Mouse (Mus musculus): Measurements from ENCODE around the gene Agpat2. TPM values are rescaled to one million over a fixed set of nuclear protein-coding genes. Genes with fewer than 3 reads are reported as not detected.
A peak's percentile ranks its signal among the peaks of the same experiment; 100 is the strongest.

The Agpat2 gene
- polyA plus RNA-seq, 1 experiment from 2014 or later = 6.0 TPM

GRCm38 (mm10) chr2:26617928-26618327 lies 13.7 kb upstream of the Agpat2 start:
- Histone ChIP-seq H3K4me2 (no peak overlapping the region), H3K9me3 (no peaks in the 10 kb centered on the region), H3K36me3 (no peaks in the 10 kb centered on the region), H3K4me3 (no peak overlapping the region), H3K9ac (no peak overlapping the region), H3K27ac (replicated peaks) (no peak overlapping the region), H3K4me1 (replicated peaks) (no peaks in the 10 kb centered on the region), H3K27me3 (no peaks in the 10 kb centered on the region)
- no peak for ATAC-seq (ENCODE audit: low read depth)
- WGBS = 64% methylated on average over 7 of the region's 7 CpGs

- no peak overlapping the region for H3K4me3 ChIP-seq
- ATAC-seq (ENCODE audit: low read depth) = no peak
- H3K4me1 ChIP-seq (replicated peaks) = no peaks in the 10 kb centered on the region
- no peaks in the 10 kb centered on the region for H3K27me3 ChIP-seq
- H3K4me2 ChIP-seq = no peak overlapping the region
- no peak overlapping the region for H3K27ac ChIP-seq (replicated peaks)
- H3K36me3 ChIP-seq = no peaks in the 10 kb centered on the region
- no peaks in the 10 kb centered on the region for H3K9me3 ChIP-seq
- H3K9ac ChIP-seq = no peak overlapping the region
- whole genome bisulfite sequencing = 78% methylated on average over 6 of the region's 6 CpGs
Observed at GRCm38 (mm10) chr2:26617331-26617730, 13.1 kb upstream of the Agpat2 start.

GRCm38 (mm10) chr2:26615459-26616124 lies 11.4 kb upstream of the Agpat2 start:
- Histone ChIP-seq H3K4me1 (replicated peaks) (no peaks in the 10 kb centered on the region), H3K9ac (no peak overlapping the region), H3K27me3 (no peaks in the 10 kb centered on the region), H3K4me3 (no peak overlapping the region), H3K9me3 (no peaks in the 10 kb centered on the region), H3K4me2 (no peak overlapping the region), H3K36me3 (no peaks in the 10 kb centered on the region), H3K27ac (replicated peaks) (no peak overlapping the region)
- 83% methylated on average over 4 of the region's 4 CpGs for whole genome bisulfite sequencing
- no peak for ATAC-seq (ENCODE audit: low read depth)

GRCm38 (mm10) chr2:26614903-26615302 lies 10.7 kb upstream of the Agpat2 start:
- Histone ChIP-seq H3K27ac (replicated peaks) (no peak overlapping the region), H3K27me3 (no peaks in the 10 kb centered on the region), H3K4me2 (no peak overlapping the region), H3K4me3 (no peak overlapping the region), H3K9ac (no peak overlapping the region), H3K9me3 (no peaks in the 10 kb centered on the region), H3K36me3 (no peaks in the 10 kb centered on the region), H3K4me1 (replicated peaks) (no peaks in the 10 kb centered on the region)
- no peak for ATAC-seq (ENCODE audit: low read depth)
- WGBS = 71% methylated on average over 5 of the region's 5 CpGs

- H3K36me3 ChIP-seq = no peaks in the 10 kb centered on the region
- no peak overlapping the region for H3K4me2 ChIP-seq
- H3K27ac ChIP-seq (replicated peaks) = no peak overlapping the region
- no peaks in the 10 kb centered on the region for H3K9me3 ChIP-seq
- ATAC-seq (ENCODE audit: low read depth) = no peak
- peaks cover 8% of the 10 kb centered on the region for H3K4me1 ChIP-seq (replicated peaks)
- no peak overlapping the region for H3K4me3 ChIP-seq
- no peak overlapping the region for H3K9ac ChIP-seq
- H3K27me3 ChIP-seq = 0 out of 2 replicates have a peak, but pooled peaks cover 3% of the 10 kb centered on the region
Observed at GRCm38 (mm10) chr2:26611896-26612295, 7.7 kb upstream of the Agpat2 start.

- Histone ChIP-seq H3K27me3 (peaks cover 12% of the 10 kb centered on the region), H3K4me2 (no peak overlapping the region), H3K9me3 (no peaks in the 10 kb centered on the region), H3K36me3 (no peaks in the 10 kb centered on the region), H3K4me1 (replicated peaks) (peaks cover 13% of the 10 kb centered on the region), H3K4me3 (no peak overlapping the region), H3K27ac (replicated peaks) (no peak overlapping the region), H3K9ac (no peak overlapping the region)
- no peak for ATAC-seq (ENCODE audit: low read depth)
Observed at GRCm38 (mm10) chr2:26611054-26611453, 6.8 kb upstream of the Agpat2 start.

GRCm38 (mm10) chr2:26610526-26610925 lies 6.3 kb upstream of the Agpat2 start:
- no peak for ATAC-seq (ENCODE audit: low read depth)
- no peaks in the 10 kb centered on the region for H3K36me3 ChIP-seq
- no peak overlapping the region for H3K4me2 ChIP-seq
- H3K27ac ChIP-seq (replicated peaks) = no peak overlapping the region
- H3K27me3 ChIP-seq = peaks cover 16% of the 10 kb centered on the region
- no peaks in the 10 kb centered on the region for H3K9me3 ChIP-seq
- H3K9ac ChIP-seq = no peak overlapping the region
- WGBS = 67% methylated on average over 3 of the region's 3 CpGs
- H3K4me3 ChIP-seq = no peak overlapping the region
- H3K4me1 ChIP-seq (replicated peaks) = peaks cover 13% of the 10 kb centered on the region

GRCm38 (mm10) chr2:26609261-26609661 lies 5.0 kb upstream of the Agpat2 start:
- Histone ChIP-seq H3K9ac (no peak overlapping the region), H3K27ac (replicated peaks) (no peak overlapping the region), H3K4me3 (no peak overlapping the region), H3K4me1 (replicated peaks) (peaks cover 17% of the 10 kb centered on the region), H3K36me3 (no peaks in the 10 kb centered on the region), H3K4me2 (no peak overlapping the region), H3K9me3 (no peaks in the 10 kb centered on the region), H3K27me3 (peaks cover 28% of the 10 kb centered on the region)
- ATAC-seq (ENCODE audit: low read depth) = no peak

GRCm38 (mm10) chr2:26608781-26609180 lies 4.6 kb upstream of the Agpat2 start:
- Histone ChIP-seq H3K36me3 (no peaks in the 10 kb centered on the region), H3K9ac (no peak overlapping the region), H3K4me2 (no peak overlapping the region), H3K4me3 (no peak overlapping the region), H3K27ac (replicated peaks) (no peak overlapping the region), H3K9me3 (no peaks in the 10 kb centered on the region), H3K27me3 (peaks cover 33% of the 10 kb centered on the region), H3K4me1 (replicated peaks) (peaks cover 21% of the 10 kb centered on the region)
- ATAC-seq (ENCODE audit: low read depth) = no peak

- ATAC-seq (ENCODE audit: low read depth) = no peak
- peak overlapping the region; percentile 38; the same call in 1 of the 2 replicates for H3K27ac ChIP-seq (replicated peaks)
- H3K4me2 ChIP-seq = no peak overlapping the region
- H3K9ac ChIP-seq = no peak overlapping the region
- H3K4me1 ChIP-seq (replicated peaks) = peaks cover 29% of the 10 kb centered on the region
- WGBS = 57% methylated on average over 6 of the region's 6 CpGs
- H3K9me3 ChIP-seq = no peaks in the 10 kb centered on the region
- H3K27me3 ChIP-seq = peaks cover 48% of the 10 kb centered on the region
- H3K36me3 ChIP-seq = no peaks in the 10 kb centered on the region
- H3K4me3 ChIP-seq = no peak overlapping the region
Observed at GRCm38 (mm10) chr2:26607056-26607910, 3.1 kb upstream of the Agpat2 start.

GRCm38 (mm10) chr2:26606579-26606978 lies 2.4 kb upstream of the Agpat2 start:
- peaks cover 55% of the 10 kb centered on the region for H3K27me3 ChIP-seq
- no peak for ATAC-seq (ENCODE audit: low read depth)
- H3K4me3 ChIP-seq = no peak overlapping the region
- peaks cover 29% of the 10 kb centered on the region for H3K4me1 ChIP-seq (replicated peaks)
- H3K4me2 ChIP-seq = no peak overlapping the region
- no peaks in the 10 kb centered on the region for H3K9me3 ChIP-seq
- H3K9ac ChIP-seq = no peak overlapping the region
- no peaks in the 10 kb centered on the region for H3K36me3 ChIP-seq
- 73% methylated on average over 3 of the region's 3 CpGs for WGBS
- H3K27ac ChIP-seq (replicated peaks) = peak overlapping the region; percentile 38; the same call in 1 of the 2 replicates

- H3K4me2 ChIP-seq = no peak overlapping the region
- peaks cover 29% of the 10 kb centered on the region for H3K4me1 ChIP-seq (replicated peaks)
- ATAC-seq (ENCODE audit: low read depth) = no peak
- WGBS = 82% methylated on average over 8 of the region's 8 CpGs
- no peak overlapping the region for H3K4me3 ChIP-seq
- H3K9me3 ChIP-seq = no peaks in the 10 kb centered on the region
- H3K27ac ChIP-seq (replicated peaks) = no peak overlapping the region
- no peak overlapping the region for H3K9ac ChIP-seq
- H3K36me3 ChIP-seq = no peaks in the 10 kb centered on the region
- H3K27me3 ChIP-seq = peaks cover 55% of the 10 kb centered on the region
Observed at GRCm38 (mm10) chr2:26605331-26605730, 1.1 kb upstream of the Agpat2 start.

All from neural tube, embryonic 13.5 days (tissue).